Mouse (Mus musculus) MEL (cell line): ENCODE results near the gene Pdgfd. TPM values are rescaled to one million over a fixed set of nuclear protein-coding genes. Genes with fewer than 3 reads are reported as not detected.

Experiments used
- DNase-seq: peaks from one replicate; pipeline ENCODE4 v3.0.0; 2011; ENCODE audit warnings: low read depth, low spot score
- H3K27ac ChIP-seq: 2 replicates; pipeline ENCODE4 v1.5.1; 2012; ENCODE audit warnings: low read depth, mild to moderate bottlenecking, control low read depth, low read length, moderate library complexity; ENCODE audit not compliant: control insufficient read depth
- H3K27me3 ChIP-seq, 2 experiments: fragments of 150-350 bp in 1 of 2; sonication (generic) in 1 of 2; 2 replicates each; pipeline ENCODE4 v1.6.1; 2012; ENCODE audit warnings: low read length in 2 of 2, mild to moderate bottlenecking in 2 of 2, improper control_type of control experiment in 1 of 2, moderate library complexity in 1 of 2; ENCODE audit not compliant: insufficient read depth in 2 of 2, control insufficient read depth in 1 of 2
- H3K36me3 ChIP-seq, 2 experiments: 2 replicates each; pipeline ENCODE4 v1.6.1; 2012 to 2014; ENCODE audit warnings: low read length in 2 of 2, improper control_type of control experiment in 1 of 2, inconsistent platforms in 1 of 2, mild to moderate bottlenecking in 1 of 2; ENCODE audit not compliant: insufficient read depth in 2 of 2, control insufficient read depth in 1 of 2
- H3K4me1 ChIP-seq, 2 experiments: fragments of 150-350 bp in 1 of 2; sonication (generic) in 1 of 2; 2 replicates each; pipeline ENCODE4 v1.6.1; 2012; ENCODE audit warnings: low read length in 2 of 2, improper control_type of control experiment in 1 of 2, mild to moderate bottlenecking in 1 of 2; ENCODE audit not compliant: insufficient read depth in 2 of 2, control insufficient read depth in 1 of 2
- H3K4me3 ChIP-seq, 2 experiments: fragments of 150-350 bp in 1 of 2; sonication (generic) in 1 of 2; 2 replicates each; pipeline ENCODE4 v1.5.1; 2012; ENCODE audit warnings: low read depth in 2 of 2, low read length in 2 of 2, mild to moderate bottlenecking in 2 of 2, moderate library complexity in 2 of 2, control low read depth in 1 of 2, improper control_type of control experiment in 1 of 2; ENCODE audit not compliant: control insufficient read depth in 1 of 2, insufficient read depth in 1 of 2
- H3K79me2 ChIP-seq: 2 replicates; pipeline ENCODE4 v1.6.1; 2012; ENCODE audit warnings: mild to moderate bottlenecking, low read length, moderate library complexity; ENCODE audit not compliant: control insufficient read depth, poor library complexity, insufficient read depth
- H3K9ac ChIP-seq: 2 replicates; pipeline ENCODE4 v1.6.1; 2012; ENCODE audit warnings: low read depth, mild to moderate bottlenecking, control low read depth, low read length, moderate library complexity; ENCODE audit not compliant: control insufficient read depth, poor library complexity, severe bottlenecking
- H3K9me3 ChIP-seq: fragments of 150-350 bp; sonication (generic); replicated peaks from 2 replicates; pipeline ENCODE4 v1.6.1; 2012; ENCODE audit warnings: mild to moderate bottlenecking, low read length, improper control_type of control experiment, moderate library complexity; ENCODE audit not compliant: insufficient read depth
- CHD1 ChIP-seq: IDR thresholded peaks from 2 replicates; pipeline ENCODE4 v1.6.1; 2012; ENCODE audit warnings: low read depth, mild to moderate bottlenecking, inconsistent platforms, low read length, improper control_type of control experiment
- CTCF ChIP-seq, 3 experiments: IDR thresholded peaks in 2 of 3; conservative IDR thresholded peaks in 1 of 3; 2 replicates each; pipeline ENCODE4 v1.5.1; 2011 to 2012; ENCODE audit warnings: low read length in 3 of 3, low read depth in 2 of 3, mild to moderate bottlenecking in 2 of 3, improper control_type of control experiment in 1 of 3, inconsistent platforms in 1 of 3, mixed read lengths in 1 of 3, moderate library complexity in 1 of 3; ENCODE audit not compliant: control insufficient read depth in 1 of 3, insufficient read depth in 1 of 3, poor library complexity in 1 of 3, severe bottlenecking in 1 of 3
- ELF1 ChIP-seq: IDR thresholded peaks from 2 replicates; pipeline ENCODE4 v1.6.1; 2014; ENCODE audit warnings: low read depth, mild to moderate bottlenecking, inconsistent platforms, low read length, improper control_type of control experiment, moderate library complexity
- GABPA ChIP-seq: IDR thresholded peaks from 2 replicates; pipeline ENCODE4 v1.6.1; 2012; ENCODE audit warnings: low read depth, mild to moderate bottlenecking, inconsistent platforms, low read length, improper control_type of control experiment, moderate library complexity
- GATA1 ChIP-seq: IDR thresholded peaks from 2 replicates; pipeline ENCODE4 v1.6.1; 2011; ENCODE audit warnings: low read depth, low read length, improper control_type of control experiment
- JUND ChIP-seq: IDR thresholded peaks from 2 replicates; pipeline ENCODE4 v1.6.1; 2011; ENCODE audit warnings: low read depth, mild to moderate bottlenecking, improper control_type of control experiment, low read length
- MAFK ChIP-seq: IDR thresholded peaks from 2 replicates; pipeline ENCODE4 v1.6.1; 2011; ENCODE audit warnings: low read depth, mild to moderate bottlenecking, low read length, improper control_type of control experiment, borderline replicate concordance
- MAX ChIP-seq: IDR thresholded peaks from 2 replicates; pipeline ENCODE4 v1.6.1; 2011; ENCODE audit warnings: low read length, improper control_type of control experiment
- MAZ ChIP-seq: IDR thresholded peaks from 2 replicates; pipeline ENCODE4 v1.6.1; 2012; ENCODE audit warnings: low read depth, mild to moderate bottlenecking, inconsistent platforms, low read length, improper control_type of control experiment
- MEF2A ChIP-seq: IDR thresholded peaks from 2 replicates; pipeline ENCODE4 v1.6.1; 2014; ENCODE audit warnings: low read depth, mild to moderate bottlenecking, inconsistent platforms, low read length, improper control_type of control experiment; ENCODE audit not compliant: poor library complexity, insufficient replicate concordance, severe bottlenecking; ENCODE audit errors: extremely low read depth
- MYC ChIP-seq: IDR thresholded peaks from 2 replicates; pipeline ENCODE4 v1.6.1; 2011; ENCODE audit warnings: low read depth, mild to moderate bottlenecking, low read length, improper control_type of control experiment, moderate library complexity
- NRF1 ChIP-seq: IDR thresholded peaks from 2 replicates; pipeline ENCODE4 v1.6.1; 2014; ENCODE audit warnings: low read depth, mild to moderate bottlenecking, inconsistent platforms, low read length, improper control_type of control experiment, moderate library complexity; ENCODE audit not compliant: poor library complexity, insufficient read depth, severe bottlenecking
- POLR2AphosphoS2 ChIP-seq: IDR thresholded peaks from 2 replicates; pipeline ENCODE4 v1.6.1; 2011; ENCODE audit warnings: low read length, improper control_type of control experiment
- RAD21 ChIP-seq: IDR thresholded peaks from 2 replicates; pipeline ENCODE4 v1.6.1; 2011; ENCODE audit warnings: mild to moderate bottlenecking, low read depth, low read length, improper control_type of control experiment
- TAL1 ChIP-seq: IDR thresholded peaks from 2 replicates; pipeline ENCODE4 v1.6.1; 2012; ENCODE audit warnings: mild to moderate bottlenecking, inconsistent platforms, low read length, moderate library complexity, mixed read lengths
- TBP ChIP-seq: IDR thresholded peaks from 2 replicates; pipeline ENCODE4 v1.8.0; 2011; ENCODE audit warnings: low read depth, low read length, improper control_type of control experiment
- TCF12 ChIP-seq: IDR thresholded peaks from 2 replicates; pipeline ENCODE4 v1.6.1; 2014; ENCODE audit warnings: low read depth, mild to moderate bottlenecking, inconsistent platforms, low read length, improper control_type of control experiment, moderate library complexity
- USF1 ChIP-seq: IDR thresholded peaks from 2 replicates; pipeline ENCODE4 v1.6.1; 2014; ENCODE audit warnings: low read depth, mild to moderate bottlenecking, inconsistent platforms, low read length, improper control_type of control experiment, moderate library complexity
- ZC3H11A ChIP-seq: IDR thresholded peaks from 2 replicates; pipeline ENCODE4 v1.6.1; 2012; ENCODE audit warnings: low read depth, mild to moderate bottlenecking, inconsistent platforms, low read length, improper control_type of control experiment
- polyA plus RNA-seq, 2 experiments: library from polyadenylated mRNA; stranded (reverse) in 1 of 2; unstranded in 1 of 2; fragments of >175 nt in 1 of 2; fragments of >200 nt in 1 of 2; gene quantifications; 2 replicates each; pipeline versions ENCODE4 v1.2.1 to v1.2.4; 2012; ENCODE audit warnings: low replicate concordance in 2 of 2, low read depth in 1 of 2; ENCODE audit not compliant: insufficient read length in 2 of 2, insufficient read depth in 1 of 2, missing spikeins in 1 of 2
- total RNA-seq: library from RNA; depleted of rRNA; stranded (reverse); fragments of 300-350 nt; gene quantifications from 2 replicates; pipeline ENCODE4 v1.2.3, GENCODE M21; 2012

Pdgfd gene
- total and polyA plus RNA-seq, 3 experiments = not detected

GRCm38 (mm10) chr9:6406535-6406934 is 238.2 kb downstream of the Pdgfd start:
- H3K79me2 ChIP-seq = no peaks in the 10 kb centered on the region
- H3K4me1 ChIP-seq = no peaks in the 10 kb centered on the region
- no peaks in the 10 kb centered on the region for H3K27me3 ChIP-seq
- DNase-seq = no peak
- no peak for TF ChIP-seq JUND
- TF ChIP-seq RAD21 = no peak
- no peak for TF ChIP-seq TCF12
- no peak for TF ChIP-seq TBP
- no peak for TF ChIP-seq GABPA
- TF ChIP-seq CTCF (IDR thresholded peaks at IDR 0.05 in 2 of 3, conservative IDR thresholded peaks at IDR 0.05 in 1 of 3; ENCODE audit: control insufficient read depth in 1 of 3, insufficient read depth in 1 of 3, low read depth in 2 of 3, low read length in 3 of 3, poor library complexity in 1 of 3, severe bottlenecking in 1 of 3) = no peak
- TF ChIP-seq GATA1 = no peak
- no peak for TF ChIP-seq TAL1
- no peak for TF ChIP-seq ELF1
- TF ChIP-seq USF1 = no peak
- TF ChIP-seq MAFK = no peak
- no peak for TF ChIP-seq POLR2AphosphoS2
- TF ChIP-seq ZC3H11A = no peak
- no peak for TF ChIP-seq CHD1
- no peak for TF ChIP-seq MAX
- TF ChIP-seq MAZ = no peak
- TF ChIP-seq MYC = no peak
- TF ChIP-seq MEF2A = no peak
- TF ChIP-seq NRF1 = no peak
- H3K9me3 ChIP-seq = no peaks in the 10 kb centered on the region
- no peaks in the 10 kb centered on the region for H3K36me3 ChIP-seq
- H3K4me3 ChIP-seq = no peak overlapping the region
- no peak overlapping the region for H3K27ac ChIP-seq
- H3K9ac ChIP-seq = no peak overlapping the region

DNA sequence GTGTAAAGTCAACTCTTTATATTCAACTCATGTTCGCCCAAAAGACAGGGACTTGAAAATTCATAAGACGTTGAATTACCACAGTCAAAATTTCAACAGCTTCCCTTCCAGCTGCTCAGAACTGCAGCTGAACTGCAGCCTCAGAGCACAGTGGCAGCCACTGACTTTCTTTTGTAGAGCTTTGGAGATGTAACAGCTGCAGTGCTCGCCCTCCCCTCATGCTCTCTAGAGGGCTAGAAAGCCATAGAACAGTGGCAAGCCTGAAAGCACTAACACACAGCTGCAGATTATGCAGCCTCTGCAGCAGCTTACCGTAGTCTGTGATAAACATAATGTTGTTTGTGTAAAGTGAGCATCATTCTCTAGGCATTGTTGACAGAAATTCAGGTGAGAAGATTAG is 239.6 kb downstream of the Pdgfd start:
- H3K27me3 ChIP-seq = no peaks in the 10 kb centered on the region
- no peaks in the 10 kb centered on the region for H3K36me3 ChIP-seq
- H3K27ac ChIP-seq = no peak overlapping the region
- no peak overlapping the region for H3K4me3 ChIP-seq
- H3K4me1 ChIP-seq = no peaks in the 10 kb centered on the region
- no peaks in the 10 kb centered on the region for H3K9me3 ChIP-seq
- H3K9ac ChIP-seq = no peak overlapping the region
- H3K79me2 ChIP-seq = no peaks in the 10 kb centered on the region
- DNase-seq = no peak
- TF ChIP-seq GABPA = no peak
